Mouse (Mus musculus) neural tube, embryonic 13.5 days (tissue): ENCODE measurements around the gene Kncn. TPM values are rescaled to one million over a fixed set of nuclear protein-coding genes. Genes with fewer than 3 reads are reported as not detected.
A peak's percentile ranks its signal among the peaks of the same experiment; 100 is the strongest.

ENCODE experiments used
- ATAC-seq: fragments of 200-750 bp; cut with Nextera tagmentation; 2 replicates; pipeline ENCODE4 v1.8.0; 2017; ENCODE audit warnings: low read depth, mild to moderate bottlenecking, moderate TSS enrichment, moderate library complexity
- H3K27ac ChIP-seq: fragments of 300-500 bp; sonication (generic); replicated peaks from 2 replicates; pipeline ENCODE4 v1.5.1; 2015; ENCODE audit warnings: moderate library complexity, mild to moderate bottlenecking, inconsistent platforms
- H3K27me3 ChIP-seq: fragments of 300-500 bp; sonication (generic); 2 replicates; pipeline ENCODE4 v1.6.1; 2015; ENCODE audit warnings: mild to moderate bottlenecking, inconsistent platforms
- H3K36me3 ChIP-seq: fragments of 300-500 bp; sonication (generic); 2 replicates; pipeline ENCODE4 v1.6.1; 2015; ENCODE audit warnings: mild to moderate bottlenecking, inconsistent platforms
- H3K4me1 ChIP-seq: fragments of 300-500 bp; sonication (generic); replicated peaks from 2 replicates; pipeline ENCODE4 v1.6.1; 2015; ENCODE audit warnings: inconsistent platforms
- H3K4me2 ChIP-seq: fragments of 300-500 bp; sonication (generic); 2 replicates; pipeline ENCODE4 v1.6.1; 2015; ENCODE audit warnings: inconsistent platforms, mild to moderate bottlenecking, moderate library complexity
- H3K4me3 ChIP-seq: fragments of 300-500 bp; sonication (generic); 2 replicates; pipeline ENCODE4 v1.5.1; 2015; ENCODE audit warnings: mild to moderate bottlenecking, inconsistent platforms
- H3K9ac ChIP-seq: fragments of 300-500 bp; sonication (generic); 2 replicates; pipeline ENCODE4 v1.6.1; 2015; ENCODE audit warnings: moderate library complexity, mild to moderate bottlenecking, inconsistent platforms
- H3K9me3 ChIP-seq: fragments of 300-500 bp; sonication (generic); 2 replicates; pipeline ENCODE4 v1.6.1; 2016; ENCODE audit warnings: inconsistent platforms
- WGBS: fragments of 180-500 bp; shearing (Covaris S2); methylation state at CpG from one replicate; pipeline ENCODE4 v1.1.7; 2015; 5-methylcytosine and 5-hydroxymethylcytosine counted together
- polyA plus RNA-seq: library from polyadenylated mRNA; unstranded; fragments of >200 nt; fragmentation: Nextera tagmentation; extraction: Ambion mirVana; gene quantifications from 2 replicates; pipeline ENCODE4 v1.2.1, GENCODE M21; 2015

The Kncn gene
- polyA plus RNA-seq, 1 experiment from 2014 or later: 0.42 TPM

DNA sequence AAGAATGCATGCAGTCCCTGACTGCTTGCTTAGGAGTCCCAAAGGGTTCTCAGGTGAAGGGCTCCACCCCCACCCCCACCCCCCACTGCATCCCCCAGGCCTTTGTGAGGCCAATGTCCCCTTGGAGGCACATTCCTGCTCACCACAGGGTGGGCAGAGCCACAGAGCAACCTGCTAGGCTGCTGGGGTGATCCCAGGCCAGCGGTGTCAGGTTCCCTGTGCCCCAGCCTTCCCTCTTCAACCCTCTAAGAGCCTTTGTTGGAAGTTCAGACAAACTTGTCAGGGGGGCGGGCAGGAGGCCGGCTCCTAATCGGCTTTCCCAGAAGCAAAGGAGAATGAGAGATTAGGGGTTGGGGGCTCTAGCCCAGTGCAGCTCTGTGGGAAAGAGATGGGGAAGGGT is 27.4 kb downstream of the Kncn start:
- H3K4me2 ChIP-seq: no peak overlapping the region
- no peak overlapping the region for H3K27ac ChIP-seq
- no peak overlapping the region for H3K4me3 ChIP-seq
- peaks cover 95% of the 10 kb centered on the region for H3K27me3 ChIP-seq
- H3K9me3 ChIP-seq: no peaks in the 10 kb centered on the region
- no peaks in the 10 kb centered on the region for H3K4me1 ChIP-seq
- ATAC-seq: no peak
- WGBS: 8% methylated on average over 4 of the region's 4 CpGs
- H3K36me3 ChIP-seq: no peaks in the 10 kb centered on the region
- no peak overlapping the region for H3K9ac ChIP-seq

- H3K4me3 ChIP-seq: no peak overlapping the region
- no peaks in the 10 kb centered on the region for H3K9me3 ChIP-seq
- no peaks in the 10 kb centered on the region; the same call in 1 of the 2 replicates for H3K4me1 ChIP-seq
- H3K27ac ChIP-seq: no peak overlapping the region
- no peak overlapping the region for H3K4me2 ChIP-seq
- peaks cover 99% of the 10 kb centered on the region for H3K27me3 ChIP-seq
- H3K36me3 ChIP-seq: no peaks in the 10 kb centered on the region
- H3K9ac ChIP-seq: no peak overlapping the region
- ATAC-seq: no peak
- 81% methylated on average over 16 of the region's 16 CpGs for WGBS
Measured at GRCm38 (mm10) chr4:115919911-115920310, 35.7 kb downstream of the Kncn start.

DNA sequence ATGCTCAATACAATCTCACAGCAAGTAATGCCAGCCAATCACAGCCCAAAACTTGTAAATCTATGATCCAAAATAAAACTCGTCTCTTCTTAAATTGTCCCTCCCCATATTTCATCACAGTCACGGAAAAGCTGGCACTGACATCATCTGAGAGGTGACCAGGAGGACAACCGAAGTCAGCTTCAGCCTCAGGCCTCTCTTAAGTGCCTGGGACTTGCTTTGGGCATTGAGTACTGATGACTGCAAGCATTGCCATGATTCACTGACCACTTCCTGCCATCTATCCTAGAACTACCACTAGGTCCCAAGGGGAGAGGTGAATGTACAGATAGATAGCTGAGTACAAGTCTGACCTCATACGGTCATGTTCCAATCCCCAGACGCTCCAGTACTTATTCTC is 38.5 kb downstream of the Kncn start:
- Histone ChIP-seq H3K9ac (no peak overlapping the region), H3K9me3 (no peaks in the 10 kb centered on the region), H3K4me1 (no peaks in the 10 kb centered on the region; the same call in 1 of the 2 replicates), H3K36me3 (no peaks in the 10 kb centered on the region), H3K27me3 (peaks cover 97% of the 10 kb centered on the region), H3K4me3 (no peak overlapping the region), H3K4me2 (no peak overlapping the region), H3K27ac (no peak overlapping the region)
- 90% methylated on average over 5 of the region's 5 CpGs for WGBS
- no peak for ATAC-seq

- no peak overlapping the region for H3K9ac ChIP-seq
- peaks cover 97% of the 10 kb centered on the region for H3K27me3 ChIP-seq
- H3K27ac ChIP-seq: no peak overlapping the region
- WGBS: 64% methylated on average over 16 of the region's 16 CpGs
- no peaks in the 10 kb centered on the region for H3K36me3 ChIP-seq
- H3K4me1 ChIP-seq: no peaks in the 10 kb centered on the region; the same call in 1 of the 2 replicates
- H3K9me3 ChIP-seq: no peaks in the 10 kb centered on the region
- ATAC-seq: no peak
- no peak overlapping the region for H3K4me3 ChIP-seq
- no peak overlapping the region for H3K4me2 ChIP-seq
Measured at GRCm38 (mm10) chr4:115923262-115923880, 39.2 kb downstream of the Kncn start.

DNA sequence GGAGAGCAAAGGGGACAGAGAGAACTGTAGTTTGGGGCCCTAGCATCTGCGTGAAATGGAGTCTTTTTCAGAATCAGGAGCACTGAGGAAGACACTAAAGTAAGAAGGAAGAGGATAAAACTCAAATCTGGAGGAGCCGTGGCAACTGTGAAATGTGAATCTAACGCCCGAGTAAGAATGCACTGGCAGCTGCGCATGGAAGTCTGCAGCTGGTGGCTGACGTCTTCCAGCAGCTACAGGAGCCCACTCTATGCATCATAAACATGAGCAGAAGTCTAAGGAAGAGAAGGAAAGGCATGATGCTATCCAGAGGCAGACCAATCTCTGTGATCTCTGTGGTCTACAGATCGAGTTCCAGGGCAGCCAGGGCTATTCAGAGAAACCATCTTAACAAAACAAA is 43.4 kb downstream of the Kncn start:
- WGBS: 58% methylated on average over 7 of the region's 7 CpGs
- Histone ChIP-seq H3K9me3 (no peaks in the 10 kb centered on the region), H3K4me1 (peaks cover 8% of the 10 kb centered on the region; the same call in 1 of the 2 replicates), H3K4me2 (no peak overlapping the region), H3K36me3 (no peaks in the 10 kb centered on the region), H3K27ac (no peak overlapping the region), H3K9ac (no peak overlapping the region), H3K4me3 (no peak overlapping the region), H3K27me3 (peaks cover 98% of the 10 kb centered on the region)
- no peak for ATAC-seq

GRCm38 (mm10) chr4:115931556-115932088 is 47.4 kb downstream of the Kncn start:
- ATAC-seq: no peak
- Histone ChIP-seq H3K36me3 (no peaks in the 10 kb centered on the region), H3K9me3 (no peaks in the 10 kb centered on the region), H3K4me3 (no peak overlapping the region), H3K4me2 (no peak overlapping the region), H3K9ac (no peak overlapping the region), H3K27ac (no peak overlapping the region), H3K4me1 (peaks cover 18% of the 10 kb centered on the region), H3K27me3 (peaks cover 100% of the 10 kb centered on the region)
- 32% methylated on average over 13 of the region's 13 CpGs for WGBS

DNA sequence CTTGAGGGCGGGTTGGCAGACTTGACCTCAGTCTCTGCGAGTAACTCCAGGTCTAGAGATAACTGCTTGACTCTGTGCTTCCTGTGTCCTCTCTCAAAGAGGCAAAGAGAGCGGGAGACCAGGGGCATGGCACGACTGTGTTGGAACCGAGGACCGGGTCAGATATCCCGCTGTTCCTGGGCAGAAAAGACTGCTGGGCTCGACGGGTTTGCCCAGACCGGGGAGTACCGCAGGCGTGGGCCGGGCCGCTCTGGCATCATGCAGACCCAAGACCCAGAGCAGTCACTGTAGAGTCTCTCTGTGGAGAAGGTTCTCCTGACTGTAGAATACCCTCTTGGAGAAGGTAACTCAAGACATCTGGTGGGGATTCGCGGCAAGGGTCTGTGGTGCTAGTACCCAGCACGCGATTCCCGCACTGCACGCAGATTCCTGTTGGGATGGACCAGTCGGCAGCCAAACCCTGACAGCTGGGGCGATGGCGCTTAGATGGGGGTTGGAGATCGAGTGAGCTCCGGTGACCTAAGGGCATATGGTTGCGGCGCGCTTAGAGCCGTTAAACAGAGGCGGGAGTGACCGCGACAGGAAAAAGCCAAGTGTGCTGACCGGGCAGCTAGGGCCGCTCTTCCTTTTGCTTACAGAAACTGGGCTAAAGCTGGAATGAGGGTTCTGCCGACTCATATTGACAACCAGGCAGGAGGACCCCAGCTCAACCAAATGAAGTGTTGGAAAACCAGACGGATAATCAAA is 51.8 kb downstream of the Kncn start:
- H3K27ac ChIP-seq: no peak overlapping the region
- peaks cover 100% of the 10 kb centered on the region for H3K27me3 ChIP-seq
- ATAC-seq: no peak; the same call in 1 of the 2 replicates
- no peak overlapping the region for H3K4me3 ChIP-seq
- WGBS: under 1% methylated on average over 36 of the region's 36 CpGs
- H3K4me2 ChIP-seq: no peak overlapping the region
- H3K9ac ChIP-seq: no peak overlapping the region
- no peaks in the 10 kb centered on the region for H3K9me3 ChIP-seq
- peaks cover 34% of the 10 kb centered on the region for H3K4me1 ChIP-seq
- H3K36me3 ChIP-seq: no peaks in the 10 kb centered on the region

GRCm38 (mm10) chr4:115936646-115937045 is 52.4 kb downstream of the Kncn start:
- H3K27ac ChIP-seq: no peak overlapping the region
- under 1% methylated on average over 20 of the region's 20 CpGs for WGBS
- ATAC-seq: peak; percentile 50; the same call in 1 of the 2 replicates
- H3K9ac ChIP-seq: no peak overlapping the region; the same call in 1 of the 2 replicates
- H3K27me3 ChIP-seq: peaks cover 100% of the 10 kb centered on the region
- H3K4me2 ChIP-seq: no peak overlapping the region
- H3K4me3 ChIP-seq: no peak overlapping the region
- H3K4me1 ChIP-seq: peaks cover 32% of the 10 kb centered on the region
- no peaks in the 10 kb centered on the region for H3K9me3 ChIP-seq
- no peaks in the 10 kb centered on the region for H3K36me3 ChIP-seq

- WGBS: 3% methylated on average over 19 of the region's 19 CpGs
- H3K27me3 ChIP-seq: peaks cover 100% of the 10 kb centered on the region
- no peaks in the 10 kb centered on the region for H3K36me3 ChIP-seq
- H3K4me2 ChIP-seq: no peak overlapping the region
- no peak overlapping the region for H3K27ac ChIP-seq
- H3K4me3 ChIP-seq: no peak overlapping the region
- peaks cover 26% of the 10 kb centered on the region for H3K4me1 ChIP-seq
- H3K9ac ChIP-seq: no peak overlapping the region
- no peaks in the 10 kb centered on the region for H3K9me3 ChIP-seq
- ATAC-seq: no peak
Measured at GRCm38 (mm10) chr4:115937061-115937976, 53.1 kb downstream of the Kncn start.

- Histone ChIP-seq H3K4me3 (peak overlapping the region; percentile 24; the same call in 1 of the 2 replicates), H3K4me1 (peaks cover 26% of the 10 kb centered on the region), H3K27ac (no peak overlapping the region), H3K4me2 (0 out of 2 replicates have a peak overlapping the region, but pooled peaks have one; percentile 46), H3K36me3 (no peaks in the 10 kb centered on the region), H3K9ac (no peak overlapping the region), H3K9me3 (no peaks in the 10 kb centered on the region), H3K27me3 (peaks cover 100% of the 10 kb centered on the region)
- under 1% methylated on average over 37 of the region's 37 CpGs for WGBS
- no peak for ATAC-seq
Measured at GRCm38 (mm10) chr4:115938276-115939160, 54.3 kb downstream of the Kncn start.
